Mouse (Mus musculus) bone marrow macrophage, adult 2 months (primary cell): ENCODE results near the gene Chst11. TPM values are rescaled to one million over a fixed set of nuclear protein-coding genes. Genes with fewer than 3 reads are reported as not detected.

Experiments
- H3K27ac ChIP-seq: 2 replicates; pipeline ENCODE4 v1.5.1; 2012; ENCODE audit warnings: low read depth, low read length; ENCODE audit not compliant: insufficient read depth
- H3K4me1 ChIP-seq: 2 replicates; pipeline ENCODE4 v1.6.1; 2012; ENCODE audit warnings: low read length; ENCODE audit not compliant: control insufficient read depth, insufficient read depth
- H3K4me3 ChIP-seq: 2 replicates; pipeline ENCODE4 v1.5.1; 2012; ENCODE audit warnings: mild to moderate bottlenecking, low read length, moderate library complexity; ENCODE audit not compliant: insufficient read depth
- CTCF ChIP-seq: IDR thresholded peaks from 2 replicates; pipeline ENCODE4 v1.5.1; 2012; ENCODE audit warnings: low read depth, mild to moderate bottlenecking, low read length, moderate library complexity
- POLR2A ChIP-seq: IDR thresholded peaks from 2 replicates; pipeline ENCODE4 v1.6.1; 2012; ENCODE audit warnings: mild to moderate bottlenecking, low read depth, low read length, borderline replicate concordance
- polyA plus RNA-seq: library from polyadenylated mRNA; stranded (reverse); fragments of >200 nt; gene quantifications from 2 replicates; pipeline ENCODE4 v1.2.4, GENCODE M21; 2012; ENCODE audit not compliant: missing spikeins, insufficient read depth, insufficient read length

Chst11 gene
- polyA plus RNA-seq, 1 experiment: 0.88 TPM

DNA sequence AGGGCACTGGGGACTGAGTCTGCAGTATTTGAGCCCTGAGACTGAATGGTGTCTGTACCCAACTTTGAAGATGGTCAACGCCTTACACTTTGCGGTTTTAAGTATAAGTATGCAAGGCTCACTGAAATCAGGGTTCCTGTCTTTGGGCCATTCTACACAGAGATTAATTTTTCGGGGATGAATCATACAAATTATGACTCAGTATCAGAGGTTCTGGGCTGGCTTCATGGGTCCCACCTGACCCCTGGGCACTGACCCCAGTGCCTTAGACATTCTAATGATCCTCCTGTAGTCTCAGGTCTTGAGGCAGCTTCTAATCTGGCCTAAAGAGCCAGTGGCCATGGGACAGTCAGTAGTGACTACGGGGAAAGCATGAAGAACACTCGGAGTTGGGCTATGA, 203.8 kb downstream of the Chst11 start:
- Histone ChIP-seq H3K27ac (no peak overlapping the region), H3K4me3 (no peak overlapping the region), H3K4me1 (peaks cover 14% of the 10 kb centered on the region)
- no peak for TF ChIP-seq CTCF
- no peak for TF ChIP-seq POLR2A

- TF ChIP-seq POLR2A: no peak
- no peak for TF ChIP-seq CTCF
- no peak overlapping the region for H3K27ac ChIP-seq
- no peak overlapping the region for H3K4me3 ChIP-seq
- H3K4me1 ChIP-seq: no peaks in the 10 kb centered on the region
Measured at GRCm38 (mm10) chr10:83191476-83191875, 206.2 kb downstream of the Chst11 start.

- no peak for TF ChIP-seq POLR2A
- no peak for TF ChIP-seq CTCF
- no peak overlapping the region for H3K27ac ChIP-seq
- no peak overlapping the region for H3K4me3 ChIP-seq
- H3K4me1 ChIP-seq: no peaks in the 10 kb centered on the region
Measured at GRCm38 (mm10) chr10:83191982-83192381, 206.7 kb downstream of the Chst11 start.

DNA sequence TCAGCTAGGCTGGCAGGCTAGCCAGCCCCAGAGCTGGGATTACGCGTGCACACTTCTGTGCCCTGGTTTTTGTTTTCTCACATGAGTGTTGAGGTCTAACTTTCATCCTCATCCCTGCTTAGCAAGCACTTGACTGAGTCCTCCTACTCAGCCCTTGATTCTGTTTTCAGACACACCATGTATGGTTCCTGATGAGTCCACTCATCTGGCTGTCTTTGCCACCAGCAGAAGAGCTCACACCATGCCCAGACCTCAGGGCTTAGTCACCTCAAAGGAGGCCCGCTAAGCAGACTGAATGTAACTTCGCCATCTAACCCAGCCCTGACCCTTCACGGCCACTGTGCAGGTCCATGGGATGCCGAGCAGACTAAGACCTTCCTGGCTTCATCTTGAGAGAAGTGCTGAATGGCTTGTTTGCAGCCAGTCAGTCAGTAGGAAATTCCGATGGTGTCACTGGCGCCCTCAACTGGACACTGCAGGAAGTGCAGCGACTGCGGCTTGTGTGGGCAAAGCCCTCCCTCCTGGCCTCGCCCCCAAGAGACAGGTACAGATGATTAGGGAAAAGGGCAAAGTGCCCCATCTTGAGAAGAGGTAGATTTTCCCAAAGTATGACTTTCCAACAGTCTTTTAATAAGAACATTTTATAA, 212.5 kb downstream of the Chst11 start:
- Histone ChIP-seq H3K4me3 (no peak overlapping the region), H3K4me1 (peaks cover 33% of the 10 kb centered on the region), H3K27ac (no peak overlapping the region)
- peak; percentile 98 for TF ChIP-seq CTCF
- no peak for TF ChIP-seq POLR2A

GRCm38 (mm10) chr10:83198692-83199091, 213.4 kb downstream of the Chst11 start:
- peaks cover 33% of the 10 kb centered on the region for H3K4me1 ChIP-seq
- no peak overlapping the region for H3K4me3 ChIP-seq
- TF ChIP-seq POLR2A: no peak
- TF ChIP-seq CTCF: no peak
- peak overlapping the region; percentile 7; the same call in 1 of the 2 replicates for H3K27ac ChIP-seq

DNA sequence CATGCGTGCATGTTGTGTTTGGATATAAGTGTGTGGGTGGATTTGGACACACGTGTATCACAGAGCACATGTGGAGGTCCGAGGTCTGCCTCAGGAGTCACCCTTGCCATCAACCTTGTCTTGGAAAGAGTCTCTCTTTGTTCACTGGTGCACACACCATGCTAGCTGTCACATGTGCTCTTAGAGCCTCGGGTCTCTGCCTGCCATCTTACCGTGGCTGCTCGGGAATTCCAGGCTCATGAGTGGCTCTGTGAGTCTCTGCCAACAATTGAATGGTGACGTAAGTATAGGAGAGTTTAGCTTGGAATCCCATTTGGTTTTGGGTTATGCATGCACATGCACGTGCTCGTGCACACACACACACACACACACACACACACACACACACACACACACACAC, 214.0 kb downstream of the Chst11 start:
- TF ChIP-seq CTCF: no peak
- no peak for TF ChIP-seq POLR2A
- Histone ChIP-seq H3K27ac (no peak overlapping the region), H3K4me3 (no peak overlapping the region), H3K4me1 (peaks cover 33% of the 10 kb centered on the region)

GRCm38 (mm10) chr10:83201525-83201924, 216.2 kb downstream of the Chst11 start:
- TF ChIP-seq POLR2A (no peak), CTCF (no peak)

DNA sequence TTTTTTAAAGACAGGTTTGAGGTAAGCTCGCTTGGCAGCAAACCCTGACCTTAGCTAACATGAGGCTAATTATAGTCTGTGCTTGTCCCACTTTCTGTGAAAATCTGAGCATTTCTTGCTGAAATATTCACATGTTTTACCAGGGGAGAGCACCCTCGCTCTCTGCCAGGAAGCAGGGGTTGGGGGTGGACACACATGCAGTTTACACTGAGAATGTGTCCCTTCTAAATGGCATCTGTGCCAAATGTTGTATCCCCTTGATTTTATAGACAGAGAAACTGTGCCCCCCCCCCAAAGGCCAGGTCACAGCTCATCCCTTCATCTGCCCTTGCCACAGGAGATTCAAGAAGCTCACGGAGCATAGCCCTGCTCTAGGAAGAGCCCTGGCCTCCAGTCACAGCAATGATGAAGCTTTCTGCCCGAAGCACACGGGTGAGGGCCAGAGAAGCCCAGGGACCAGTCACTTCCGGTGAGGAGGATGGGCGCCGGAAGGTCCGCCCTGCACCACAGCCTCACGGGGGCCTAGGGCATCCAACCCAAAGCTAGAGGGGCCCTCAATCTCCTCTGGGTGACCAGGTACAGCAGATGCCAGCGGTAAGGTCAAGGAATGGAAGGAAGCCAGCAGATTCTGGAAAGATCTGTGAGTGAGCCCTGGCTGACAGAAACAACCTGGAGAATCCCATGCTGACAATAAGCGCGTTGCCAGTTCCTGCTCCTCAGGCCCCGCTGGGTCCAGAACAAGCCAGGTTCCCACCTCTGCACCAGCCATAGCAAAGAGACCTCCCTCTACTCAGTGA, 217.8 kb downstream of the Chst11 start:
- Histone ChIP-seq H3K4me3 (no peak overlapping the region), H3K4me1 (peaks cover 33% of the 10 kb centered on the region), H3K27ac (no peak overlapping the region)
- no peak for TF ChIP-seq CTCF
- no peak for TF ChIP-seq POLR2A

More at GRCm38 (mm10) chr10:83201525-83201924, 216.2 kb downstream of the Chst11 start:
- Histone ChIP-seq H3K4me3 (no peak overlapping the region), H3K4me1 (peaks cover 33% of the 10 kb centered on the region), H3K27ac (no peak overlapping the region)

DNA sequence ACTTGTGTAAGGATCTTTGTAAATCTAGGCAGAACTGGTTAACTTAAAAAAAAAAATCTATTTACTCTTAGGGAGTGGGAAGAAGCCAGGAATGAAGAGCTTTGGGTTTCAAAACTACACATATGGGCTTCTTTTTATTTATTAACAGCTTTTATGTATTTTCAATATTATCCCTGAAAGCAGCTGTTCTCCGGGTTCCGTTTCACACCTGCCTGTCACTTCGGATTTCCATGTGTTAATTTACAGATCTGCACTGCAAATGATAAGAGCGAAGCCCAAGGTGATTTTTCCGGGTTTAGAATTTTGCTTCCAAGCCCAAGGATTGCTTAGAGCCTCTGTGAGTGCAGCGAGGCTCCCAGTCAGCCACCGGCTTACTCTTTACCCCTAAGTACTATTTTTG, 223.1 kb downstream of the Chst11 start:
- TF ChIP-seq POLR2A: no peak
- no peak for TF ChIP-seq CTCF
- H3K4me3 ChIP-seq: no peak overlapping the region

GRCm38 (mm10) chr10:83209388-83209787, 224.1 kb downstream of the Chst11 start:
- Histone ChIP-seq H3K4me1 (peaks cover 7% of the 10 kb centered on the region), H3K4me3 (no peak overlapping the region), H3K27ac (no peak overlapping the region)
- TF ChIP-seq POLR2A (no peak), CTCF (no peak)

More for the DNA sequence above, 223.1 kb downstream of the Chst11 start:
- Histone ChIP-seq H3K4me1 (peaks cover 5% of the 10 kb centered on the region; the same call in 1 of the 2 replicates), H3K27ac (no peak overlapping the region)

DNA sequence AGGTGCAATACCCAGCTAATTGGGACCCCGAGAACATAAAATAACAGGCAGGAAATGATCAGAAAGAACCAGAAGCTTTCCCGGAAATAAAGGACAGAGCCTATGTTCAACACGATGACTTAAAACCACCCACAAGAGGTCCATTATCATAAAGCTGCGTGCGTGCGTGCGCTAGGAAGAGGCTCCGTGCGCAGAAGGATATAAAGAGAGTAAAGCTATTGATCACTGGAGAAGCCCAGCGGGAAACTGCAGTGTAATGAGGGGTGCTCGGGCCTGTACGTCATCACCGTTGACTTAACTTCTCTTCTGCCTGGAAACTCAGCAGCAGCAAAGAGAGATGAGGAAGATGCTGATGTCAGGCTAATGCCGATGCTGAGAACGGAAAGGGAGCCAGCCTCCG, 224.8 kb downstream of the Chst11 start:
- H3K27ac ChIP-seq: no peak overlapping the region
- no peak overlapping the region for H3K4me3 ChIP-seq
- no peak for TF ChIP-seq POLR2A
- no peak for TF ChIP-seq CTCF
- peaks cover 14% of the 10 kb centered on the region for H3K4me1 ChIP-seq
